ENCODE assay signal across 22 mouse cellular contexts in genomic region chrX:101472202-101472601, GRCm38 (mm10). TPM values are rescaled to one million over a fixed set of nuclear protein-coding genes. Genes with fewer than 3 reads are reported as not detected.
A peak's percentile ranks its signal among the peaks of the same experiment; 100 is the strongest.
DNase-seq lines count a peak whose midpoint lies in the region; ATAC-seq lines count a peak whose summit lies in the region.
"Had no signal": no experiment of that assay in that cellular context is flagged by ENCODE, and none has a peak within 500 bp of the region (broad histone marks: within the 10 kb centered on the region; RNA-seq: fewer than 3 reads in every experiment).

No protein-coding gene starts in this region.

- H3K36me3 ChIP-seq in kidney, embryonic 16.5 days (ENCODE audit: insufficient read depth, low read length) = 0 out of 2 replicates have a peak, but pooled peaks cover 3% of the 10 kb centered on the region
- peaks cover 26% of the 10 kb centered on the region; the same call in 1 of the 2 replicates for H3K36me3 ChIP-seq in forebrain, embryonic 14.5 days (ENCODE audit: control insufficient read depth, insufficient read depth, low read length)
- H3K36me3 ChIP-seq: hindbrain, embryonic 15.5 days had no signal

- DNase-seq in adrenal gland, adult 8-10 months = peak; percentile 23
- no peak for DNase-seq in adrenal gland, postnatal 4 days (ENCODE audit: low spot score in 2 of 2)
- peak; percentile 69 for DNase-seq in MN1 (ENCODE audit: low spot score)
- peak; percentile 28 for DNase-seq in adrenal gland, postnatal 14 days
- DNase-seq in forebrain, embryonic 14.5 days (ENCODE audit: low spot score) = no peak
- no peak for DNase-seq in frontal cortex, postnatal 10 days (ENCODE audit: low spot score in 2 of 2)
- DNase-seq: B cell, adult 2 months; cerebellum, adult 11-12 months; cerebellum, adult 9-11 months; cerebellum, postnatal 36 days; forebrain, postnatal 0 days; gastrocnemius, adult 2 months; gastrocnemius, postnatal 25 days; heart, postnatal 36 days; kidney, adult 2 months had no signal

- no peak overlapping the region for H3K4me3 ChIP-seq in kidney, embryonic 16.5 days (ENCODE audit: low read length)
- H3K4me3 ChIP-seq in forebrain, embryonic 14.5 days (ENCODE audit: low read depth, low read length) = no peak overlapping the region
- H3K4me3 ChIP-seq: embryonic facial prominence, embryonic 13.5 days; forebrain, embryonic 12.5 days; gastrocnemius, adult 2 months; heart, embryonic 12.5 days; hindbrain, embryonic 15.5 days had no signal

- H3K4me1 ChIP-seq in kidney, embryonic 16.5 days (ENCODE audit: insufficient read depth, low read length) = no peaks in the 10 kb centered on the region
- no peaks in the 10 kb centered on the region for H3K4me1 ChIP-seq in forebrain, embryonic 14.5 days (ENCODE audit: control insufficient read depth, insufficient read depth, low read length)
- H3K4me1 ChIP-seq: embryonic facial prominence, embryonic 13.5 days; forebrain, embryonic 12.5 days; heart, embryonic 12.5 days; hindbrain, embryonic 15.5 days had no signal

- no peak overlapping the region for H3K4me2 ChIP-seq in kidney, embryonic 16.5 days (replicated peaks; ENCODE audit: low read depth, low read length)
- H3K4me2 ChIP-seq in forebrain, embryonic 14.5 days (ENCODE audit: low read length) = no peak overlapping the region
- H3K4me2 ChIP-seq: embryonic facial prominence, embryonic 13.5 days; forebrain, embryonic 12.5 days; heart, embryonic 12.5 days; hindbrain, embryonic 15.5 days had no signal

- whole genome bisulfite sequencing in kidney, embryonic 16.5 days = 87% methylated on average over 4 of the region's 4 CpGs
- WGBS in forebrain, embryonic 14.5 days = 95% methylated on average over 4 of the region's 4 CpGs

- H3K27me3 ChIP-seq in kidney, embryonic 16.5 days (ENCODE audit: insufficient read depth, low read length) = no peaks in the 10 kb centered on the region
- H3K27me3 ChIP-seq in forebrain, embryonic 14.5 days (replicated peaks; ENCODE audit: control insufficient read depth, insufficient read depth, low read length) = no peaks in the 10 kb centered on the region
- H3K27me3 ChIP-seq: embryonic facial prominence, embryonic 13.5 days; forebrain, embryonic 12.5 days; heart, embryonic 12.5 days; hindbrain, embryonic 15.5 days had no signal

- no peak for ATAC-seq in kidney, embryonic 16.5 days (ENCODE audit: low FRiP score, low TSS enrichment)
- ATAC-seq in forebrain, embryonic 14.5 days = no peak
- ATAC-seq: forebrain, postnatal 0 days; intestine, embryonic 16.5 days had no signal

- no peak overlapping the region for H3K9ac ChIP-seq in kidney, embryonic 16.5 days (replicated peaks; ENCODE audit: low read length)
- H3K9ac ChIP-seq in forebrain, embryonic 14.5 days (ENCODE audit: low read length) = no peak overlapping the region
- H3K9ac ChIP-seq: embryonic facial prominence, embryonic 13.5 days; forebrain, embryonic 12.5 days; forebrain, postnatal 0 days; heart, embryonic 12.5 days; hindbrain, embryonic 15.5 days had no signal

- no peaks in the 10 kb centered on the region for H3K9me3 ChIP-seq in kidney, embryonic 16.5 days (ENCODE audit: low read length)
- no peaks in the 10 kb centered on the region for H3K9me3 ChIP-seq in forebrain, embryonic 14.5 days (replicated peaks; ENCODE audit: control insufficient read depth, low read length)
- H3K9me3 ChIP-seq: embryonic facial prominence, embryonic 13.5 days; forebrain, embryonic 12.5 days; heart, embryonic 12.5 days; hindbrain, embryonic 15.5 days had no signal

- no peak overlapping the region for H3K27ac ChIP-seq in kidney, embryonic 16.5 days (ENCODE audit: low read length)
- H3K27ac ChIP-seq in forebrain, embryonic 14.5 days (ENCODE audit: low read depth, low read length) = no peak overlapping the region
- H3K27ac ChIP-seq: embryonic facial prominence, embryonic 13.5 days; forebrain, embryonic 12.5 days; gastrocnemius, adult 2 months; hindbrain, embryonic 15.5 days had no signal

RNA-seq across cellular contexts. Expression of gene Itgb1bp2, which starts 23.3 kb away (rescaled TPM):
- total RNA-seq in adrenal gland, adult 8-10 months (2022) = 1 to 10 TPM in 1 of 4 experiments, under 1 TPM in 3; 0.38 to 1.3 (median 0.67) TPM
- 10 to 100 TPM in 1 of 2 experiments, 1 to 10 TPM in 1; 8.5 to 18.5 TPM for total RNA-seq in adrenal gland, postnatal 4 days (2021)
- total RNA-seq in adrenal gland, postnatal 14 days (2021) = 0.41 and 1.0 TPM in 2 replicates
- polyA plus RNA-seq in kidney, embryonic 16.5 days (2015; fragmentation: Nextera tagmentation; extraction: Ambion mirVana) = 4.0 and 4.8 TPM in 2 replicates
- polyA plus RNA-seq in forebrain, embryonic 14.5 days (2014; fragmentation: Nextera tagmentation; extraction: Ambion mirVana) = 0.88 and 1.1 TPM in 2 replicates
- total RNA-seq: granulocyte monocyte progenitor cell, adult 5-6 weeks had no signal

RNA-seq across cellular contexts. Expression of gene Nono, which starts 43.1 kb away (rescaled TPM):
- 100 to 1,000 TPM; 175 to 204 (median 197) TPM for total RNA-seq in adrenal gland, adult 8-10 months (2022)
- total RNA-seq in adrenal gland, postnatal 4 days (2021) = 100 to 1,000 TPM; 287 to 290 TPM
- total RNA-seq in adrenal gland, postnatal 14 days (2021) = 218 and 232 TPM in 2 replicates
- polyA plus RNA-seq in kidney, embryonic 16.5 days (2015; fragmentation: Nextera tagmentation; extraction: Ambion mirVana) = 457 and 479 TPM in 2 replicates
- polyA plus RNA-seq in forebrain, embryonic 14.5 days (2014; fragmentation: Nextera tagmentation; extraction: Ambion mirVana) = 433 and 489 TPM in 2 replicates

RNA-seq across cellular contexts. Expression of gene Zmym3, which starts 51.6 kb away (rescaled TPM):
- 100 to 1,000 TPM in 2 of 4 experiments, 10 to 100 TPM in 2; 87.4 to 124 (median 103) TPM for total RNA-seq in adrenal gland, adult 8-10 months (2022)
- total RNA-seq in adrenal gland, postnatal 4 days (2021) = 100 to 1,000 TPM; 134 to 141 TPM
- total RNA-seq in adrenal gland, postnatal 14 days (2021) = 63.6 and 69.8 TPM in 2 replicates
- 30.9 and 31.6 TPM in 2 replicates for polyA plus RNA-seq in kidney, embryonic 16.5 days (2015; fragmentation: Nextera tagmentation; extraction: Ambion mirVana)
- 44.4 and 53.4 TPM in 2 replicates for polyA plus RNA-seq in forebrain, embryonic 14.5 days (2014; fragmentation: Nextera tagmentation; extraction: Ambion mirVana)

Comparison
In these comparisons a context has a peak if more than half of its experiments do, and no peak if none do; other contexts are left out.
1. DNase-seq: peak in adrenal gland, adult 8-10 months (single experiment), MN1 (single experiment) and adrenal gland, postnatal 14 days (single experiment); none in adrenal gland, postnatal 4 days (0 of 2), forebrain, embryonic 14.5 days (single experiment) and frontal cortex, postnatal 10 days (0 of 2).